Mouse (Mus musculus): ENCODE data around the gene Esrrg. TPM values are rescaled to one million over a fixed set of nuclear protein-coding genes. Genes with fewer than 3 reads are reported as not detected.

Gene Esrrg
- polyA plus RNA-seq, 1 experiment = not detected

DNA sequence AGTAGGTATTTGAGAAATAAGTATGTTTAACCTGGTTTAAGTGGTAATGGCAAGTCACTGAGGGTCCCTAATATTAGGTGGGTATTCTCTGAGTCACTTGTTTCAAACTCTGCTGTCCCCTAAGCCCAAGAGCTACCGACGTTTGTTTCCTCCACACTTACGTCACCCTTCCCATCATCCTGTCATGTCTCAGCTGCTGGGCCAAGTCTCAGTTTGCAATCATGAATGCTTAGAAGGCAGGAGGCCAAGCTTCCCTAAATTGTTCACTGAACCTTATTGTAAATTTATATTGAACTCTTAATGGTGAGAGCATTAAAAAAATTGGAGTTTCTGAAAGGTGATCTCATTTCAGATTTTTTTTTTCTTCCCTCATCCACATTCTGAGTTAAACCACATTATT, 322.6 kb downstream of the Esrrg start:
- TF ChIP-seq GATA1 (IDR thresholded peaks at IDR 0.05; ENCODE audit: borderline replicate concordance, low read length) (no peak), FLI1 (IDR thresholded peaks at IDR 0.05; ENCODE audit: low read length) (no peak)
- peaks cover 45% of the 10 kb centered on the region for H3K9me3 ChIP-seq
- no peaks in the 10 kb centered on the region for H3K27me3 ChIP-seq (replicated peaks)
- no peaks in the 10 kb centered on the region for H3K4me1 ChIP-seq
- no peaks in the 10 kb centered on the region for H3K36me3 ChIP-seq (replicated peaks; ENCODE audit: low read length)
- no peak overlapping the region for H3K4me3 ChIP-seq (replicated peaks)

- H3K4me1 ChIP-seq = no peaks in the 10 kb centered on the region
- peaks cover 39% of the 10 kb centered on the region for H3K9me3 ChIP-seq
- no peaks in the 10 kb centered on the region for H3K27me3 ChIP-seq (replicated peaks)
Observed at GRCm38 (mm10) chr1:187938652-187939051, 330.1 kb downstream of the Esrrg start.

GRCm38 (mm10) chr1:187939078-187939477, 330.5 kb downstream of the Esrrg start:
- TF ChIP-seq FLI1 (IDR thresholded peaks at IDR 0.05; ENCODE audit: low read length) (no peak), GATA1 (IDR thresholded peaks at IDR 0.05; ENCODE audit: borderline replicate concordance, low read length) (no peak)
- H3K9me3 ChIP-seq = peaks cover 39% of the 10 kb centered on the region

More at GRCm38 (mm10) chr1:187938652-187939051, 330.1 kb downstream of the Esrrg start:
- Histone ChIP-seq H3K36me3 (replicated peaks; ENCODE audit: low read length) (no peaks in the 10 kb centered on the region), H3K4me3 (replicated peaks) (no peak overlapping the region)
- TF ChIP-seq FLI1 (IDR thresholded peaks at IDR 0.05; ENCODE audit: low read length) (no peak), GATA1 (IDR thresholded peaks at IDR 0.05; ENCODE audit: borderline replicate concordance, low read length) (no peak)

GRCm38 (mm10) chr1:187951506-187951905, 342.9 kb downstream of the Esrrg start:
- Histone ChIP-seq H3K4me3 (replicated peaks) (no peak overlapping the region), H3K36me3 (replicated peaks; ENCODE audit: low read length) (no peaks in the 10 kb centered on the region), H3K9me3 (peaks cover 17% of the 10 kb centered on the region; the same call in 1 of the 2 replicates), H3K27me3 (replicated peaks) (no peaks in the 10 kb centered on the region), H3K4me1 (no peaks in the 10 kb centered on the region)
- TF ChIP-seq GATA1 (IDR thresholded peaks at IDR 0.05; ENCODE audit: borderline replicate concordance, low read length) (no peak), FLI1 (IDR thresholded peaks at IDR 0.05; ENCODE audit: low read length) (no peak)

More at GRCm38 (mm10) chr1:187939078-187939477, 330.5 kb downstream of the Esrrg start:
- Histone ChIP-seq H3K4me3 (replicated peaks) (no peak overlapping the region), H3K27me3 (replicated peaks) (no peaks in the 10 kb centered on the region), H3K4me1 (no peaks in the 10 kb centered on the region), H3K36me3 (replicated peaks; ENCODE audit: low read length) (no peaks in the 10 kb centered on the region)

GRCm38 (mm10) chr1:187956702-187957101, 348.1 kb downstream of the Esrrg start:
- H3K4me1 ChIP-seq = no peaks in the 10 kb centered on the region
- H3K4me3 ChIP-seq (replicated peaks) = no peak overlapping the region
- no peak for TF ChIP-seq GATA1 (IDR thresholded peaks at IDR 0.05; ENCODE audit: borderline replicate concordance, low read length)
- TF ChIP-seq FLI1 (IDR thresholded peaks at IDR 0.05; ENCODE audit: low read length) = no peak
- no peaks in the 10 kb centered on the region for H3K36me3 ChIP-seq (replicated peaks; ENCODE audit: low read length)
- no peaks in the 10 kb centered on the region for H3K27me3 ChIP-seq (replicated peaks)
- H3K9me3 ChIP-seq = peaks cover 41% of the 10 kb centered on the region

DNA sequence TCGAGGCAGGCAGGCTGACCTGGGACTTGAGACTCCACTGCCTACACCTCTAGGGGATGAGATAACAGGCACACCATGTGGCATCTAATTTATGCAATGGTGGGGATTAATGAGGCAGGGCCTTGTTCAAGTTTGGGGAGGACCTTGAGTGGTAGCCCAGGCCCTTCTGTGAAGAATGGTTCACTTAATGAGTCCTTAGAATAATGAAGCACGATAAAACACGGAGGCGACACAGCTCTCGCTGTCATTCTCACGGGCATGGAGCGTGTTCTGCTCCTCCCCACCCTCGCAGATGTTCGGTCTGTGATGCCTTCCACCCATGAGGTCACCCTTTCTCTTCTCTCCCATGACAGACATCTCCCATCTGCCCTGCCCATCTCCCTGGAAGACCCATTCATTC, 350.6 kb downstream of the Esrrg start:
- no peaks in the 10 kb centered on the region for H3K4me1 ChIP-seq

DNA sequence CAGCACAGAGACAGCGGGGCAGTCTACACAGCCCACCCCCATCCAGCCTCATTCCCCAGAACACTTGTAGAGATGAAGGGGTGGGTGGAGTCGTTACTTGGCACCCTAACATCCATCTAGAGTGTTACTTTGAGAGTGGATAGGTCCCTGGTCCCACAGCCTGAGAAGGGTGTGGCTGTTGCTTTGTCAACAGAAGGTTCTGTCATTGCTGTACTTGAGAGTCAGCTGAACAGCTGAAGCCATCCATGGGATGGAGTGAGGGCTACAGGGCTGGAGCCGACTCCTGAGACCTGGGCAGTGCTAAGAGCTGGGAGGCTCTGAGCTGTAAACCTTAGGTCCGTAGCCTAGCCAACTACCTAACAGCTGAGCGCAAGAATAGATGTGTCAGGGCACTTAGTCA, 352.9 kb downstream of the Esrrg start:
- Histone ChIP-seq H3K9me3 (peaks cover 48% of the 10 kb centered on the region), H3K27me3 (replicated peaks) (no peaks in the 10 kb centered on the region), H3K4me3 (replicated peaks) (no peak overlapping the region), H3K36me3 (replicated peaks; ENCODE audit: low read length) (no peaks in the 10 kb centered on the region), H3K4me1 (no peaks in the 10 kb centered on the region)
- TF ChIP-seq GATA1 (IDR thresholded peaks at IDR 0.05; ENCODE audit: borderline replicate concordance, low read length) = no peak
- no peak for TF ChIP-seq FLI1 (IDR thresholded peaks at IDR 0.05; ENCODE audit: low read length)

More for the DNA sequence above, 350.6 kb downstream of the Esrrg start:
- TF ChIP-seq GATA1 (IDR thresholded peaks at IDR 0.05; ENCODE audit: borderline replicate concordance, low read length) (no peak), FLI1 (IDR thresholded peaks at IDR 0.05; ENCODE audit: low read length) (no peak)
- no peak overlapping the region for H3K4me3 ChIP-seq (replicated peaks)
- H3K27me3 ChIP-seq (replicated peaks) = no peaks in the 10 kb centered on the region
- peaks cover 50% of the 10 kb centered on the region for H3K9me3 ChIP-seq
- no peaks in the 10 kb centered on the region for H3K36me3 ChIP-seq (replicated peaks; ENCODE audit: low read length)

- Histone ChIP-seq H3K9me3 (peaks cover 26% of the 10 kb centered on the region), H3K36me3 (replicated peaks; ENCODE audit: low read length) (no peaks in the 10 kb centered on the region), H3K27me3 (replicated peaks) (no peaks in the 10 kb centered on the region), H3K4me1 (no peaks in the 10 kb centered on the region), H3K4me3 (replicated peaks) (no peak overlapping the region)
- TF ChIP-seq FLI1 (IDR thresholded peaks at IDR 0.05; ENCODE audit: low read length) = no peak
- no peak for TF ChIP-seq GATA1 (IDR thresholded peaks at IDR 0.05; ENCODE audit: borderline replicate concordance, low read length)
Observed at GRCm38 (mm10) chr1:187964829-187965760, 356.5 kb downstream of the Esrrg start.

- Histone ChIP-seq H3K4me1 (no peaks in the 10 kb centered on the region), H3K27me3 (replicated peaks) (no peaks in the 10 kb centered on the region), H3K4me3 (replicated peaks) (no peak overlapping the region), H3K36me3 (replicated peaks; ENCODE audit: low read length) (no peaks in the 10 kb centered on the region), H3K9me3 (peaks cover 27% of the 10 kb centered on the region)
- no peak for TF ChIP-seq GATA1 (IDR thresholded peaks at IDR 0.05; ENCODE audit: borderline replicate concordance, low read length)
- TF ChIP-seq FLI1 (IDR thresholded peaks at IDR 0.05; ENCODE audit: low read length) = no peak
Observed at GRCm38 (mm10) chr1:187965921-187966320, 357.3 kb downstream of the Esrrg start.

DNA sequence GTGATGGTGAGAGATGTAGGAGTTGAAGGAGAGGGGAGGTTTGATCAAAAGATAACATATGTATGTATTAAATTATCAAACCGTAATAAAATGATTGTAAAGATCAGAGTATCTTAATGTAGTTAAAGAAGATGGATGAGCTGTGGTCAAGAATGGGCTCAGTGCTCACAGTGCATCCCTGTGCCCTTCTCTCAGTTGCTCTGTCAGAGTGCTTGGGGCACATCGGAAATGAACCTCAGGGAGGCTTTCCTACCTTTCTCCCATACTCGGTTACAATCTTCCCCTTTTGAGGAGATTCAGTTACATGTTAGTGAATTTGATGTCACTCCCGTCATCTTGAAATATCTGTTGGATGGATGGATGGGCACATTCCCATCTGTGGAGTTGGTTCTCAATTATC, 359.8 kb downstream of the Esrrg start:
- H3K36me3 ChIP-seq (replicated peaks; ENCODE audit: low read length) = no peaks in the 10 kb centered on the region
- H3K27me3 ChIP-seq (replicated peaks) = no peaks in the 10 kb centered on the region
- TF ChIP-seq FLI1 (IDR thresholded peaks at IDR 0.05; ENCODE audit: low read length) = no peak
- no peak for TF ChIP-seq GATA1 (IDR thresholded peaks at IDR 0.05; ENCODE audit: borderline replicate concordance, low read length)
- H3K4me3 ChIP-seq (replicated peaks) = no peak overlapping the region
- H3K9me3 ChIP-seq = peaks cover 24% of the 10 kb centered on the region
- H3K4me1 ChIP-seq = no peaks in the 10 kb centered on the region

All from megakaryocyte, embryonic 14.5 days (primary cell).